Mouse (Mus musculus) liver, embryonic 13.5 days (tissue): Measurements from ENCODE around the gene Polr3g. TPM values are rescaled to one million over a fixed set of nuclear protein-coding genes. Genes with fewer than 3 reads are reported as not detected.

Experiments used
- ATAC-seq: fragments of 200-750 bp; cut with Nextera tagmentation; 2 replicates; pipeline ENCODE4 v1.8.0; 2017; ENCODE audit warnings: low read depth, mild to moderate bottlenecking, moderate number of reproducible peaks, moderate library complexity
- DNase-seq: peaks from one replicate; pipeline ENCODE4 v3.0.0; 2022
- H3K27ac ChIP-seq: fragments of 300-500 bp; sonication (generic); 2 replicates; pipeline ENCODE4 v1.5.1; 2015; ENCODE audit warnings: moderate library complexity, mild to moderate bottlenecking, inconsistent platforms
- H3K27me3 ChIP-seq: fragments of 300-500 bp; sonication (generic); 2 replicates; pipeline ENCODE4 v1.6.1; 2015; ENCODE audit warnings: mild to moderate bottlenecking, inconsistent platforms
- H3K36me3 ChIP-seq: fragments of 300-500 bp; sonication (generic); 2 replicates; pipeline ENCODE4 v1.6.1; 2015; ENCODE audit warnings: mild to moderate bottlenecking, inconsistent platforms
- H3K4me1 ChIP-seq: fragments of 300-500 bp; sonication (generic); replicated peaks from 2 replicates; pipeline ENCODE4 v1.6.1; 2015; ENCODE audit warnings: inconsistent platforms
- H3K4me2 ChIP-seq: fragments of 300-500 bp; sonication (generic); 2 replicates; pipeline ENCODE4 v1.6.1; 2015; ENCODE audit warnings: inconsistent platforms, mild to moderate bottlenecking, moderate library complexity
- H3K4me3 ChIP-seq: fragments of 300-500 bp; sonication (generic); replicated peaks from 2 replicates; pipeline ENCODE4 v1.5.1; 2015; ENCODE audit warnings: mild to moderate bottlenecking, inconsistent platforms
- H3K9ac ChIP-seq: fragments of 300-500 bp; sonication (generic); 2 replicates; pipeline ENCODE4 v1.6.1; 2015; ENCODE audit warnings: mild to moderate bottlenecking, inconsistent platforms
- H3K9me3 ChIP-seq: fragments of 300-500 bp; sonication (generic); replicated peaks from 2 replicates; pipeline ENCODE4 v1.6.1; 2016; ENCODE audit warnings: inconsistent platforms
- WGBS: fragments of 180-500 bp; shearing (Covaris S2); methylation state at CpG from one replicate; pipeline ENCODE4 v1.1.7; 2015; ENCODE audit not compliant: insufficient replicate concordance; 5-methylcytosine and 5-hydroxymethylcytosine counted together
- polyA plus RNA-seq: library from polyadenylated mRNA; unstranded; fragments of >200 nt; fragmentation: Nextera tagmentation; extraction: Ambion mirVana; gene quantifications from 2 replicates; pipeline ENCODE4 v1.2.1, GENCODE M21; 2015

The Polr3g gene
- polyA plus RNA-seq, 1 experiment from 2014 or later: 13.6 TPM

DNA sequence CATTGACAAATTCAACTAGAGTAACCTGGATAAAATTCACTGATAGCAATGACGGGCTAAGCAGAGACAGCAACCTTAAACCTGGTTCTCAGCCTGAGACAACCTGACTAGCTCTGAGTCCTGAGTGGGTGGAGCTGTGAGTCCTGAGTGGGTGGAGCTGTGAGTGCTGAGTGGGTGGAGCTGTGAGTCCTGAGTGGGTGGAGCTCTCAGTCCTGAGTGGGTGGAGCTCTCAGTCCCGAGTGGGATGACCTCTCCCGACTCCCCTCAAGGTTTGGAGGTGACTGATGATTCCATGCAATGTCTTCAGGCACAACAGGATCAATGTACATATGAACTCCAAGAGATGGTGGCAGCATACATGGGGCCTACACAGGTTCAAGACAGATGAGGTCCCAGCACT, 21.2 kb downstream of the Polr3g start:
- Histone ChIP-seq H3K36me3 (peaks cover 32% of the 10 kb centered on the region), H3K4me1 (peaks cover 34% of the 10 kb centered on the region), H3K9ac (no peak overlapping the region), H3K4me3 (no peak overlapping the region), H3K4me2 (0 out of 2 replicates have a peak overlapping the region, but pooled peaks have one; percentile 17), H3K9me3 (no peaks in the 10 kb centered on the region), H3K27me3 (no peaks in the 10 kb centered on the region), H3K27ac (peak overlapping the region; percentile 78)
- WGBS: 57% methylated on average over 3 of the region's 3 CpGs
- peak; percentile 41 for DNase-seq
- ATAC-seq: peak; percentile 39

DNA sequence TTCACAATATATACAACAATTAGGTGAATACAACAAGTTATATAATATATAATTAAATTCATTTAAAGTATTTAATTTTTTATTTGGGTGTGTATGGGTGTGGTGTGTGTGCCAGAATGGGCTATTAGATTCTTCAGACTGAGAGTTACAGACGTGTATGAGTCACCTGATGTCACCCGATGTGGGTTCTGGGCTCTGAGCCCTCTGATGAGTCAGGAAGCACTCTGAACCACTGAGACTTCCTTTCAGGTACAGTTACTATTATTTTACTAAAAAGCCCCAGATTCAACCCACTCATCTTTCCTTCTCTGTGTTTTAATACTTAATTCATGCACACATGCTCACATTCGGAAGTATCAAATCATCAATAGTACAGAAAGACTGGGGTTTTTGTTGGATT, 25.9 kb downstream of the Polr3g start:
- DNase-seq: no peak
- no peak overlapping the region for H3K27ac ChIP-seq
- WGBS: 79% methylated on average over 3 of the region's 3 CpGs
- no peak overlapping the region for H3K9ac ChIP-seq
- no peak for ATAC-seq
- no peak overlapping the region for H3K4me2 ChIP-seq
- H3K4me3 ChIP-seq: no peak overlapping the region
- no peaks in the 10 kb centered on the region for H3K27me3 ChIP-seq
- no peaks in the 10 kb centered on the region for H3K9me3 ChIP-seq
- H3K36me3 ChIP-seq: peaks cover 49% of the 10 kb centered on the region
- peaks cover 13% of the 10 kb centered on the region for H3K4me1 ChIP-seq

- peaks cover 46% of the 10 kb centered on the region for H3K36me3 ChIP-seq
Observed at GRCm38 (mm10) chr13:81684258-81684657, 26.6 kb downstream of the Polr3g start.

DNA sequence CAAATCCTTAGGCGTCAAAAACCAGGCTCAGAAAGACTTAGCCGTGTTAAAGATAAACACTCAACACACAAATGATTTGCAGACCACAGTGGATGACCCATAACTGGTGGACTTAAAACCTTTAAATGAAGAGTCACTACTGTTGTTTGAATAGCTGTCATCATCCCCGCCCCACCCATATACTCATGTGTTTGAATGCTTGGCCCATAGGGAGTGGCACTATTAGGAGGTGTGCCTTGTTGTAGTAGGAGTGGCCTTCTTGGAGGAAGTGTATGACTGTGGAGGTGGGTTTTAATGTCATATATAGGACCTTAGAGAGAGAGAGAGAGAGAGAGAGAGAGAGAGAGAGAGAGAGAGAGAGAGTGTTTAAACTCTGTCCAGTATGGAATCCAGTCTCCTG, 27.7 kb downstream of the Polr3g start:
- DNase-seq (no peak), ATAC-seq (peak; percentile 67)
- 86% methylated on average over 3 of the region's 3 CpGs for WGBS
- no peaks in the 10 kb centered on the region for H3K9me3 ChIP-seq
- peaks cover 46% of the 10 kb centered on the region for H3K36me3 ChIP-seq
- H3K4me2 ChIP-seq: no peak overlapping the region
- H3K4me3 ChIP-seq: no peak overlapping the region
- H3K4me1 ChIP-seq: peaks cover 7% of the 10 kb centered on the region
- H3K9ac ChIP-seq: no peak overlapping the region
- H3K27me3 ChIP-seq: no peaks in the 10 kb centered on the region
- no peak overlapping the region for H3K27ac ChIP-seq

More at GRCm38 (mm10) chr13:81684258-81684657, 26.6 kb downstream of the Polr3g start:
- Histone ChIP-seq H3K4me2 (no peak overlapping the region), H3K27ac (no peak overlapping the region), H3K9ac (no peak overlapping the region), H3K9me3 (no peaks in the 10 kb centered on the region), H3K4me1 (peaks cover 7% of the 10 kb centered on the region), H3K4me3 (no peak overlapping the region), H3K27me3 (no peaks in the 10 kb centered on the region)
- 71% methylated on average over 5 of the region's 5 CpGs for WGBS
- DNase-seq: no peak
- ATAC-seq: no peak

DNA sequence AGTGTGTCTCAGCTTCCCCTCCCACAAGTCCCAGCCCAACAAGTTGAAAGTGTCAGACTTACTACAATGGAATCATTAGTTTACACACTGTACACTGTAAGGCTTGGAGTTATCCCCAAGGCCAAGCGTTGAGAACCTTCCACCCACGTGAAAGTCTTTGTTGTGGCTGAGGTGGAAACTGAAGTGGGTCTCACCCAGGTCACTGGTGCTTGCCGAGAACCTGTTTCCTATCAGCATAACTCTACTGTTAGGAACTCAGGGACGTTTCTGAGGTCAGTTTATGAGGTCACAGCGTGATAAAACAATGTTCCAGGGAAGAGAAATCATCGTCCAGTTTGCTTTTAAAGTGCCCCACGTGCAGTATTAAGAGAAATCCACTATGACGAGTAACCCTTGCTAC, 35.5 kb downstream of the Polr3g start:
- H3K4me2 ChIP-seq: no peak overlapping the region
- H3K27me3 ChIP-seq: no peaks in the 10 kb centered on the region
- DNase-seq (no peak), ATAC-seq (no peak)
- no peak overlapping the region for H3K27ac ChIP-seq
- no peaks in the 10 kb centered on the region for H3K4me1 ChIP-seq
- 79% methylated on average over 8 of the region's 8 CpGs for WGBS
- no peaks in the 10 kb centered on the region for H3K9me3 ChIP-seq
- H3K36me3 ChIP-seq: peaks cover 58% of the 10 kb centered on the region
- no peak overlapping the region for H3K9ac ChIP-seq
- no peak overlapping the region for H3K4me3 ChIP-seq

DNA sequence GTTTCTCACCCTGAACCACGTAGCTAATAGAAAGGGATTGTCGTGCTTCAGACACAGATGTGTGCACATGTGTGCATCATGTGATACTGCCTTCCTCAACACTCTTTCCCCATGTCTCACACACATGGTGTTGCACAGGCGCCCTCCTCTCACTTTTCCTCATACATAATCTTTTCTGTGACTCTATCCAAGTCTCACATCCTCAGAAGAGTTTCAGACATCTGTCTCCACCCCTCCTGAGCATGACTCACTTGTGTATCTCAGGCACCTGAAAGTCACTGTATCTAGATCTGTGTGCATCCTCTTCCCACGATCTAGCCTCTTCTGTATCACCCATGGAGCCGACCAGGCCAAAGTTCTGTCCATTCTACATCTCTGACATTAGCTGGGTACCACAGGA, 43.1 kb downstream of the Polr3g start:
- Histone ChIP-seq H3K36me3 (peaks cover 61% of the 10 kb centered on the region), H3K9me3 (no peaks in the 10 kb centered on the region), H3K27ac (no peak overlapping the region), H3K4me3 (no peak overlapping the region), H3K4me1 (peaks cover 23% of the 10 kb centered on the region), H3K4me2 (no peak overlapping the region), H3K27me3 (no peaks in the 10 kb centered on the region), H3K9ac (no peak overlapping the region)
- DNase-seq: no peak
- WGBS: 74% methylated on average over 5 of the region's 5 CpGs
- ATAC-seq: no peak

GRCm38 (mm10) chr13:81664331-81664698, 46.5 kb downstream of the Polr3g start:
- Histone ChIP-seq H3K9ac (no peak overlapping the region), H3K4me1 (peaks cover 45% of the 10 kb centered on the region), H3K27ac (peak overlapping the region; percentile 74), H3K9me3 (no peaks in the 10 kb centered on the region), H3K4me3 (no peak overlapping the region), H3K27me3 (no peaks in the 10 kb centered on the region), H3K36me3 (peaks cover 63% of the 10 kb centered on the region), H3K4me2 (no peak overlapping the region)
- no peak for DNase-seq
- WGBS: 79% methylated on average over 5 of the region's 5 CpGs
- ATAC-seq: no peak

DNA sequence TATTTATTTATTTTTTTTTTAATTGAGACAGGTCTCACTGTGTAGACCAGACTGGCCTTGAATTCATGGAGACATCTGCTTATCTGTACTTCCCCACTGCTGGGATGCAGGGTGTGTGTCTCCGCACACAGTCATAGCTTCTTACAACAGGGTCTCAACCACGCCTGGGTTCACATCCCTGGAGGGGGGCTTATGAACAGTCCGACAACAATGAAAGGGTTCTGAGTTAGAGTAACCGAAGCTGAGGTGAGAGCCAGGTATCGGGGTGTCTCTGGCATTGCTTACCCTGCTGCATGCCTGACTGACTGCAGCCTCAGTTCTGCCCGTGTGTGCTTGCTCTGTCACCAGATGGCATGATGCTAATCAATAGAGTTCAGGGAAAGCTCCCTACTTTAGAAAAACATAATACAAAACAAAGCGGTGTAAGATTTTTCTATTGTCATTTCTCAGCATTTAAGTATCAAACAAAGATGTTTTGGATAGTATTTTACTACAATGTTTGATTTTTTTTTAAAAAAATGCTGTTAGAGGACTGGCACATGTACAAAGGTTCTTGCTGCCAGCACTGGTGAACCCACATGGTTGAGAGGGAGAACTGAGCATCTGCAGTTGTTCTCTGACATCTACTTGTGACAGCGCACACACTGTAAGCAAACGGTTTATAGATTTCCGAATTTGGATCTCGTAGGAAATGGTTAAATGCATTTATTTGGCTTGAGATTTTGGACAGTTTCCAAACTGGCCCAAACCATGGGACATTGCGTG, 47.1 kb downstream of the Polr3g start:
- ATAC-seq: peak; percentile 97
- Histone ChIP-seq H3K27me3 (no peaks in the 10 kb centered on the region), H3K27ac (peak overlapping the region; percentile 74), H3K4me1 (peaks cover 51% of the 10 kb centered on the region), H3K4me3 (no peak overlapping the region), H3K9me3 (no peaks in the 10 kb centered on the region), H3K4me2 (peak overlapping the region; percentile 48), H3K36me3 (peaks cover 57% of the 10 kb centered on the region), H3K9ac (peak overlapping the region; percentile 33; the same call in 1 of the 2 replicates)
- DNase-seq: peak; percentile 38
- 68% methylated on average over 12 of the region's 12 CpGs for WGBS

DNA sequence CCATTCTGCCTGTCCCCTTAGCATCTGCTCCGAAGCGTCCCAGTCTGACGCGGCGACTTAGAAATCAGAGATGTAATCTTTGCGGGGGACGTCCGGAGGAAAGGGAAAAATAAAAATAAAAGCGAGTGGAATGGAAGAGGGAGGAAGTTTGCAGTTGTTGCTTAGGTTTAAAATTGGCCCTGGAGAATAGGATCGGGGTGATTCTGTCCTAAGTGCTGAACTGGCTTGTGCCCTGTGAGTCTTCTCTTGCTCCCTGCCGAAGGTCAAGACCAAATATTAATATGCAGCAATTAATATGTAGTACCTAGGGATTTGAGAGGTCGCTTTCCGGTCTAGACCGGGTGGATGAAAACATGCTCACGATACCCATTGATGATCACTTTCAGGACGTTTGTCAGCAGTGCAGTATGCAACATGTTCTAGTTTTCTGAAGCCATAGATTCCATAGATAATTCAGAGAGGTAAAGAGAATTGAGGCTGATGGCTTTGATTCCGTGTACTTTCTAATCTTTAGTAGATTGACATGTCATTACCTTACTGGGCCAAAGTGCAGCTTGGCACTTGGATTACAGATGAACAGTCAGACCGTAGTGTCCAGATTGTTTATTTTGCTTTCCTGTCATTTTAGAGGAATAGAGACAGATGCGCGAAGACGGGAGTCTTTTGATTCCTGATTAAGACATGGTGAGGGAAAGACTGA, 52.6 kb downstream of the Polr3g start:
- DNase-seq (no peak), ATAC-seq (no peak)
- Histone ChIP-seq H3K36me3 (peaks cover 12% of the 10 kb centered on the region; the same call in 1 of the 2 replicates), H3K27ac (peak overlapping the region; percentile 94), H3K9ac (peak overlapping the region; percentile 91), H3K9me3 (no peaks in the 10 kb centered on the region), H3K4me3 (peak overlapping the region; percentile 89), H3K27me3 (no peaks in the 10 kb centered on the region), H3K4me2 (peak overlapping the region; percentile 81), H3K4me1 (peaks cover 58% of the 10 kb centered on the region)
- WGBS: 8% methylated on average over 21 of the region's 21 CpGs

DNA sequence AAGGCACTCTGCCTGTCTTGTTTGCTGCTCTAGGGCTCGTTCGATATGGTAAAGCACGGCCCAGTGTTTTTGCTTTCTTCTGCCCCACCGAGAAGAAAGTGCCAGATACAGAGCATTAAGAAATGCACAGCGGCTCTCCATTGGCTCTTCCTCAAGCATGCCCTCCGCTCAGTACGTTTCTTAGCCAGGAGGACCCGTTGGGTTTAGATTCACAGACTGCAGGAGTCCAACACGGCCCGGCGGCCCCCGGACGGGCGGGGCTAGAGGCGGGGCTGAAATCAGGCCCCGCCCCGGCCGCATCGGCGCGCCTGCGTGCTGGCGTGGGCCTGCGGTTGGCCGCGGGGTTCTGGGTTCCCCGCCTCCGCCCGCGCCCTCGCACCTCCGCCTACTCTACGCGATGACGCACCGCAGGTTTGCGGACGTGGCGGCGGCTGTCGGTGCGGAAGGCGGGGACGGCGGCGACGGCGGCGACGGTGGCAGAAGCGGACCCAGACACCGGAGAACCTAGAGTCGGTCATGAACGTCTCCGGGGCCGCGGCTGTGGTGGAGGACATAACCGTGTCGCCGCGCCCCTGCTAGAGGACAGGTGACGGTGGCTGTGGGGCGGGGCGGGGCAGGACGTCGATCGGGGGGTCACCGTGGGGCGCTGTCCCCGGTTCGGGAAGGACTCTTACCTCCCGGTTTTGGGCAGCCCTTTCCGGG, 53.3 kb downstream of the Polr3g start, which contains the start of gene Lysmd3:
Lysmd3 (plus strand) TSS at position 313 of the 702 bp plus-strand sequence.
- H3K9ac ChIP-seq: peak within 1 kb of the TSS; percentile 91
- H3K9me3 ChIP-seq: no peaks in the 10 kb centered on the region
- under 1% methylated on average over 73 of the region's 73 CpGs for WGBS
- peaks cover 51% of the 10 kb centered on the region for H3K4me1 ChIP-seq
- peaks cover 12% of the 10 kb centered on the region; the same call in 1 of the 2 replicates for H3K36me3 ChIP-seq
- H3K27me3 ChIP-seq: no peaks in the 10 kb centered on the region
- H3K4me2 ChIP-seq: peak within 1 kb of the TSS; percentile 81
- H3K4me3 ChIP-seq: peak within 1 kb of the TSS; percentile 89
- peak within 1 kb of the TSS; percentile 94 for H3K27ac ChIP-seq
- peak; percentile 87 for DNase-seq
- peak; percentile 98 for ATAC-seq

DNA sequence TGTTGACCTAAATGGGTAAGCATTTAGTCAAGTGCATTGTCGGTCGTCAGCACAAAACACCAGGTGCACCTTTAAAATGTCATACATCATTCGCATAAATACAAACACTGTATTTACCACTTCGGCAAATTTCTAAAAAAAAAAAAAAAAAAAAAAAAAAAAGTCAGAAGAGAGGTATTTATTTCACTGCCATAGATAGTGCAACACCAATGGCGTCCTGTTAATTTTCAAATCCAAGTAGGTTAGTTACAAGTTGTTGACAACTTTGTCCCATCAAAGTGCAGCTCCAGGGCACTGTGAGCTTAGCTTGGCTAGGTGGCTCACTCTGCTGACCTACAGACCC, 53.8 kb downstream of the Polr3g start:
- H3K4me1 ChIP-seq: peaks cover 47% of the 10 kb centered on the region
- peak overlapping the region; percentile 89 for H3K4me3 ChIP-seq
- DNase-seq (no peak), ATAC-seq (peak; percentile 77)
- 26% methylated on average over 5 of the region's 5 CpGs for WGBS
- peak overlapping the region; percentile 78 for H3K9ac ChIP-seq
- H3K4me2 ChIP-seq: peak overlapping the region; percentile 81
- H3K36me3 ChIP-seq: peaks cover 12% of the 10 kb centered on the region; the same call in 1 of the 2 replicates
- no peaks in the 10 kb centered on the region for H3K27me3 ChIP-seq
- no peaks in the 10 kb centered on the region for H3K9me3 ChIP-seq
- H3K27ac ChIP-seq: peak overlapping the region; percentile 94
